Comparison of ENCODE assay signal across 8 mouse cellular contexts in the genomic region with DNA sequence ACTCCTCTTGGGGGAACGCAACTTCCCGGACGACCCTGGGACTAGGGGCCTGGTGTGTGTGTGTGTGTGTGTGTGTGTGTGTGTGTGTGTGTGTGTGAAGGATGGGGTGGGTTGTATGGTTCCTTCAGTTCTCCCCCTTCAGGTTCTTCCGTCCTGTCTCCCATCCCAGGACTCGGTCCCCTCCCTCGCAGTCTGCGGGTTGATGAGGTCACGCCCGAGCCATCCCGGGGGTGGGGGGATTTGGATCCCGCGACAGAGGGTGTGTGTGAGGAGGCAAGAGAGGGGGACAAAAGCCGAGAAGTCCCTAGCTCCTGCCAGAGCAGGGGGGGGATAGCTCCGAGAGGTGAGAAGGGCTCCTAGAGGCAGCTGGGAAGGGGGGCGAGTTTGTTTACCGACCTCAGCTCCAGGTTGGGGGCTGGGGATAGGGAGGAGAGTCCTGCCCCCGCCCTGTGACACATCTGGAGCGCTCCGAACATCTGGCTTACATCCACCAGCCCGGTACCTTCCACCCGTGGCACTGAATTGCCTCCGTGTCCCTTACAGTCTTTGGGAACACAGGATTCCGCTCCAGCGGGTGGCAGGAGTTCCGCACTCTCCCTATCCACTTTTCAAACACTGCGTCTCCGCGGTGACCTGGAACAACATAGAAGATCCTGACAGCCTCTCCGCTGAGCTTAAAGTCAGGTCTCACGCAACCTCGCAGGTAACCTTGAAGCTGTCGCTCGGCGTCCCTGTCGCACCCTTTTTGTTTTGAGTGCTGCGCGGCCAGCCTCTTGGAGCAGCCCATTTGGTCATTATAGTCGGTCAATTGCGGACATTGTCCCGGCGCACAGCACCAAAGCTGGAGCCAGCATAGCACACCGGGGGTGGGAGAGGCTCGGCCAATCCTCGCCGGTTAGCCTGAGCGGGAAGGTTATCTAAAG. TPM values are rescaled to one million over a fixed set of nuclear protein-coding genes. Genes with fewer than 3 reads are reported as not detected.
A peak's percentile ranks its signal among the peaks of the same experiment; 100 is the strongest.
DNase-seq lines count a peak whose midpoint lies in the region; ATAC-seq and TF ChIP-seq lines count a peak whose summit lies in the region.

No protein-coding gene starts in this region.

- TF ChIP-seq POLR2A in myocyte (IDR thresholded peaks at IDR 0.05; ENCODE audit: insufficient read length, low read depth): no peak

- H3K4me2 ChIP-seq in intestine, embryonic 15.5 days (replicated peaks): peak overlapping the region; percentile 100
- H3K4me2 ChIP-seq in myocyte (ENCODE audit: low read depth): peak overlapping the region; percentile 97

- peak; percentile 35 for DNase-seq in CD4-positive, CD25-positive, alpha-beta regulatory T cell, adult 2 months (ENCODE audit: low read depth, low spot score)
- DNase-seq in thymus, postnatal 25 days: peak; percentile 6
- DNase-seq in thymus, postnatal 36 days: no peak
- no peak for DNase-seq in T-cell, adult 2 months (ENCODE audit: low spot score)
- no peak for DNase-seq in cerebellum, adult 11-12 months

- WGBS in intestine, embryonic 15.5 days: under 1% methylated on average over 46 of the region's 46 CpGs

- H3K9me3 ChIP-seq in intestine, embryonic 15.5 days: no peaks in the 10 kb centered on the region

- H3ac ChIP-seq in myocyte (ENCODE audit: control insufficient read depth, insufficient read length): peak overlapping the region; percentile 1

- H3K4me3 ChIP-seq in intestine, embryonic 15.5 days (replicated peaks): peak overlapping the region; percentile 52
- H3K4me3 ChIP-seq in myocyte: peak overlapping the region; percentile 24

- no peaks in the 10 kb centered on the region for H3K79me2 ChIP-seq in myocyte (ENCODE audit: control insufficient read depth, insufficient read depth)

- H3K36me3 ChIP-seq in intestine, embryonic 15.5 days: no peaks in the 10 kb centered on the region
- no peaks in the 10 kb centered on the region for H3K36me3 ChIP-seq in myocyte (ENCODE audit: control insufficient read depth, insufficient read depth)

- H3K27ac ChIP-seq in intestine, embryonic 15.5 days: no peak overlapping the region

- H3K4me1 ChIP-seq in intestine, embryonic 15.5 days (replicated peaks): peaks cover 43% of the 10 kb centered on the region

- peak overlapping the region; percentile 47 for H3K9ac ChIP-seq in intestine, embryonic 15.5 days

- peaks cover 63% of the 10 kb centered on the region for H3K27me3 ChIP-seq in intestine, embryonic 15.5 days (replicated peaks)
- H3K27me3 ChIP-seq in myocyte (ENCODE audit: control insufficient read depth, insufficient read depth, insufficient read length): peaks cover 49% of the 10 kb centered on the region

- no peak for ATAC-seq in CD4-positive, CD25-positive, alpha-beta regulatory T cell, adult 4 months
- ATAC-seq in intestine, embryonic 15.5 days: no peak

TF ChIP-seq in myocyte, 11 proteins besides CTCF, POLR2A, EP300 and RAD21:
- TF ChIP-seq POLR2AphosphoS2 (IDR thresholded peaks at IDR 0.05; ENCODE audit: insufficient read length, low read depth) (no peak), REST (IDR thresholded peaks at IDR 0.05; ENCODE audit: insufficient read depth, insufficient read length) (no peak), TCF3 (IDR thresholded peaks at IDR 0.05; ENCODE audit: insufficient read length, low read depth) (no peak), USF1 (IDR thresholded peaks at IDR 0.05; ENCODE audit: low read depth) (no peak), CEBPB (IDR thresholded peaks at IDR 0.05; ENCODE audit: insufficient read depth, poor library complexity, severe bottlenecking) (no peak), SRF (IDR thresholded peaks at IDR 0.05; ENCODE audit: control insufficient read depth, insufficient read length, low read depth) (no peak), E2F4 (IDR thresholded peaks at IDR 0.05; ENCODE audit: insufficient read depth) (no peak), MAX (IDR thresholded peaks at IDR 0.05; ENCODE audit: low read depth) (no peak), MYOD1 (IDR thresholded peaks at IDR 0.05; ENCODE audit: control insufficient read depth in 1 of 3, insufficient read length in 2 of 3, low read depth in 2 of 3) (no peak), MYOG (IDR thresholded peaks at IDR 0.05; ENCODE audit: control insufficient read depth in 1 of 3, insufficient read depth in 1 of 3, insufficient read length in 2 of 3, low read depth in 2 of 3) (no peak)

RNA-seq across cellular contexts. Expression of a gene that starts 0.9 kb away (rescaled TPM):
- not detected for polyA plus RNA-seq in CD4-positive, CD25-positive, alpha-beta regulatory T cell, adult 4 months (2017; shearing (Covaris generic))
- polyA plus RNA-seq in intestine, embryonic 15.5 days (2015; fragmentation: Nextera tagmentation; extraction: Ambion mirVana): 1.7 and 1.8 TPM in 2 replicates
- polyA plus RNA-seq in myocyte (2012; fragmentation: generic; extraction: Trizol): 6.3 TPM

Comparison
In these comparisons a context has a peak if more than half of its experiments do, and no peak if none do; other contexts are left out.
1. DNase-seq: peak in CD4-positive, CD25-positive, alpha-beta regulatory T cell, adult 2 months (single experiment) and thymus, postnatal 25 days (single experiment); none in thymus, postnatal 36 days (0 of 2), T-cell, adult 2 months (single experiment) and cerebellum, adult 11-12 months (single experiment).